Mouse (Mus musculus) bone marrow macrophage, adult 2 months (primary cell): ENCODE results near the gene Gm10721. TPM values are rescaled to one million over a fixed set of nuclear protein-coding genes. Genes with fewer than 3 reads are reported as not detected.

Experiments
- polyA plus RNA-seq: library from polyadenylated mRNA; stranded (reverse); fragments of >200 nt; gene quantifications from 2 replicates; pipeline ENCODE4 v1.2.4, GENCODE M21; 2012; ENCODE audit not compliant: missing spikeins, insufficient read depth, insufficient read length

The Gm10721 gene
- polyA plus RNA-seq, 1 experiment = not detected

Other genes starting within 250 kb of the Gm10721 start
- 5.0 and 17.7 TPM in 2 replicates for gene Gm10722, start 12.2 kb upstream of the Gm10721 start, polyA plus RNA-seq
- 61.4 and 166 TPM in 2 replicates for gene Gm11168, start 9.8 kb upstream of the Gm10721 start, polyA plus RNA-seq
- gene Gm10720, start 2.5 kb downstream of the Gm10721 start, polyA plus RNA-seq = not detected in 2 replicates
- 31.9 and 106 TPM in 2 replicates for gene Gm10719, start 4.3 kb downstream of the Gm10721 start, polyA plus RNA-seq
- 7.8 and 14.8 TPM in 2 replicates for gene Gm10718, start 10.4 kb downstream of the Gm10721 start, polyA plus RNA-seq
- gene Gm10717, start 12.3 kb downstream of the Gm10721 start, polyA plus RNA-seq = 38.9 and 142 TPM in 2 replicates
- gene Gm17535, start 21.5 kb downstream of the Gm10721 start, polyA plus RNA-seq = not detected in 2 replicates
- gene Gm10715, start 23.7 kb downstream of the Gm10721 start, polyA plus RNA-seq = 9.2 and 23.3 TPM in 2 replicates